Mouse (Mus musculus) embryo, embryonic 10.5 days (tissue): Measurements from ENCODE around the gene Mapk7.

ENCODE experiments used
- DNase-seq: peaks from one replicate; pipeline ENCODE4 v3.0.0-alpha.2; 2015; ENCODE audit warnings: low spot score

The Mapk7 gene

GRCm38 (mm10) chr11:61490944-61491520 lies 3.2 kb downstream of the Mapk7 start:
- DNase-seq, result no peak

GRCm38 (mm10) chr11:61489874-61490273 lies 4.3 kb downstream of the Mapk7 start:
- no peak for DNase-seq

- DNase-seq, result no peak
These were observed 5.1 kb downstream of the Mapk7 start for GRCm38 (mm10) chr11:61489085-61489484.

- DNase-seq, result no peak
These were observed 6.3 kb downstream of the Mapk7 start for GRCm38 (mm10) chr11:61487936-61488335.

GRCm38 (mm10) chr11:61487401-61487800 lies 6.8 kb downstream of the Mapk7 start:
- DNase-seq, result no peak

- no peak for DNase-seq
These were observed 7.6 kb downstream of the Mapk7 start for GRCm38 (mm10) chr11:61486458-61487219.

GRCm38 (mm10) chr11:61485541-61486457 lies 8.4 kb downstream of the Mapk7 start:
- DNase-seq, result no peak

GRCm38 (mm10) chr11:61484613-61485540 lies 9.3 kb downstream of the Mapk7 start, which contains the start of gene Mfap4:
Gene Mfap4 (plus strand): TSS chr11:61485431.
- peak; percentile 90 for DNase-seq

- DNase-seq, result no peak
These were observed 10.0 kb downstream of the Mapk7 start for GRCm38 (mm10) chr11:61484256-61484612.

GRCm38 (mm10) chr11:61483226-61483845 lies 10.9 kb downstream of the Mapk7 start:
- peak; percentile 68 for DNase-seq

- DNase-seq, result no peak
These were observed 12.7 kb downstream of the Mapk7 start for GRCm38 (mm10) chr11:61481239-61482090.

- DNase-seq, result no peak
These were observed 15.4 kb downstream of the Mapk7 start for GRCm38 (mm10) chr11:61478788-61479187.

- DNase-seq, result no peak
These were observed 16.4 kb downstream of the Mapk7 start for GRCm38 (mm10) chr11:61477566-61478508.

GRCm38 (mm10) chr11:61476786-61477382 lies 17.3 kb downstream of the Mapk7 start:
- no peak for DNase-seq

- no peak for DNase-seq
These were observed 20.6 kb downstream of the Mapk7 start for GRCm38 (mm10) chr11:61473630-61474029.

GRCm38 (mm10) chr11:61470880-61471279 lies 23.3 kb downstream of the Mapk7 start:
- no peak for DNase-seq

GRCm38 (mm10) chr11:61469317-61469917 lies 24.8 kb downstream of the Mapk7 start:
- DNase-seq, result no peak

GRCm38 (mm10) chr11:61468534-61468933 lies 25.7 kb downstream of the Mapk7 start:
- no peak for DNase-seq
